ENCODE assay signal across 9 mouse cellular contexts in the genomic region with DNA sequence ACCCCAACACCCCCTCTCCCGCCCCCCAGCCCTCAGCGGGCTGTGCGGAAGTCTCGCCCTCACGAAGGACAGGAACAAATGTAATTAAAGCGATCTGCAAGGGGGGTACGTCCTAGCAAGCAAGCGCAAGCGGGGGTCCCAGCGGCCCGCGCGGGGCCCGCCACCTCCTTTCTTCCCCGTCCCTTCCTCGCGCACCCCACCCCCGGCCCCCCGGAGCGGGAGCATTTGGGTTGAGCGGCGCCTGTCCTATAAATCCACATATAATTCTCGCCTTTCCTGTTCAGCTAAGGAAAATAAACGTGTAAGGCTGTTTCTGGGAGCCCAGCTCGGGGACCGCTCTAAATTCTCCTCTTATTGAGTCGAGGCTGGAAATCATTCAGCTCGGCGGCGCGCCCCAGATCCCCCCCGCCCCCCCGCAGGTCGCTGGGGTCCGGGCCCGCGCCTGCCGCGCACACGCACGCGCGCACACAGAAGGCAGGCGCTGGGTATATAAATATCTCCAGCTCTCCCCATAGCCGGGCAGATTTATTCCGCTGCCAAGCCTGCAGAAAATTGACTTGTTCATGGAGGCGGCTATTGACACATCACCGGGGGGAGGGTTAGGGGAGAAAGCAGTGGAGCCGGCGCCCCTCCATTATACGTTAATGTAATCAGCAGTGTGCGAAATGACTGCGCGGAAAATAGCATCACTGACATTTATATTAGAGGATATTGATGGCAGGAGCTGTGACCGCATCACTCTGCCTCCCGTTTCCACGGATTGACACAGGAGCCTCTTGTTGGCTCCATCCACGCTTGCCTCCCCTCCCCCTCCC.
DNase-seq lines count a peak whose midpoint lies in the region; ATAC-seq and TF ChIP-seq lines count a peak whose summit lies in the region.
"Had no signal": no experiment of that assay in that cellular context is flagged by ENCODE, and none has a peak within 500 bp of the region (broad histone marks: within the 10 kb centered on the region; RNA-seq: fewer than 3 reads in every experiment).

No protein-coding gene starts in this region.

- H3K4me1 ChIP-seq in forebrain, embryonic 11.5 days (replicated peaks; ENCODE audit: control insufficient read depth, insufficient read depth, low read length), result peaks cover 8% of the 10 kb centered on the region; the same call in 1 of the 2 replicates
- peaks cover 7% of the 10 kb centered on the region; the same call in 1 of the 2 replicates for H3K4me1 ChIP-seq in midbrain, postnatal 0 days (ENCODE audit: insufficient read depth, low read length)

- peak overlapping the region; percentile 82 for H3K27ac ChIP-seq in forebrain, embryonic 11.5 days (ENCODE audit: low read depth, low read length)
- H3K27ac ChIP-seq in midbrain, postnatal 0 days (ENCODE audit: low read depth, low read length), result peak overlapping the region; percentile 94
- H3K27ac ChIP-seq: macrophage had no signal

- peak; percentile 92 for DNase-seq in heart, adult 11 months
- no peak for DNase-seq in heart, adult 8-10 months (ENCODE audit: low spot score)
- DNase-seq in brain, adult 2 months (ENCODE audit: low read depth, low spot score), result peak; percentile 94
- DNase-seq in forebrain, embryonic 11.5 days (ENCODE audit: low spot score), result peak; percentile 71
- DNase-seq in heart, postnatal 4 days, result peak; percentile 29
- DNase-seq in left cerebral cortex, postnatal 10 days (ENCODE audit: extremely low spot score in 1 of 2, low spot score in 2 of 2), result peak; percentile 67 to 70
- DNase-seq in midbrain, postnatal 0 days (ENCODE audit: low spot score), result peak; percentile 88
- DNase-seq in ovary, postnatal 10 days (ENCODE audit: low spot score), result no peak

- H3K36me3 ChIP-seq in forebrain, embryonic 11.5 days (ENCODE audit: control insufficient read depth, insufficient read depth, low read length), result no peaks in the 10 kb centered on the region
- no peaks in the 10 kb centered on the region for H3K36me3 ChIP-seq in midbrain, postnatal 0 days (ENCODE audit: insufficient read depth, low read length)

- intact Hi-C loops in left cerebral cortex, postnatal 10 days (cut with DNase I), result loop anchor here (5.0 to 10.0 kb wide), 3 partner anchors 60 to 243 kb away; partner anchors contain the start of gene Btrc

- peaks cover 60% of the 10 kb centered on the region for H3K27me3 ChIP-seq in forebrain, embryonic 11.5 days (ENCODE audit: control insufficient read depth, insufficient read depth, low read length)
- peaks cover 29% of the 10 kb centered on the region for H3K27me3 ChIP-seq in midbrain, postnatal 0 days (ENCODE audit: insufficient read depth, low read length)

- peak overlapping the region; percentile 66 for H3K9ac ChIP-seq in forebrain, embryonic 11.5 days (ENCODE audit: low read length)
- peak overlapping the region; percentile 77 for H3K9ac ChIP-seq in midbrain, postnatal 0 days (replicated peaks; ENCODE audit: low read length, poor library complexity, severe bottlenecking)

- peak overlapping the region; percentile 99 for H3K4me2 ChIP-seq in forebrain, embryonic 11.5 days (ENCODE audit: low read depth, low read length, severe bottlenecking)
- H3K4me2 ChIP-seq in midbrain, postnatal 0 days (ENCODE audit: low read depth, low read length, poor library complexity, severe bottlenecking), result peak overlapping the region; percentile 98

- H3K4me3 ChIP-seq in forebrain, embryonic 11.5 days (ENCODE audit: low read depth, low read length), result peak overlapping the region; percentile 50
- peak overlapping the region; percentile 58 for H3K4me3 ChIP-seq in midbrain, postnatal 0 days (ENCODE audit: low read depth, low read length)

- TF ChIP-seq CTCF in midbrain, postnatal 0 days (IDR thresholded peaks at IDR 0.05), result no peak

- no peaks in the 10 kb centered on the region for H3K9me3 ChIP-seq in forebrain, embryonic 11.5 days (ENCODE audit: control insufficient read depth, low read length)
- H3K9me3 ChIP-seq in midbrain, postnatal 0 days (ENCODE audit: low read length), result no peaks in the 10 kb centered on the region

- ATAC-seq in forebrain, embryonic 11.5 days (replicated peaks; ENCODE audit: low FRiP score), result peak; percentile 70
- peak; percentile 79 for ATAC-seq in midbrain, postnatal 0 days (ENCODE audit: low FRiP score)

- WGBS in forebrain, embryonic 11.5 days, result under 1% methylated on average over 57 of the region's 58 CpGs
- WGBS in midbrain, postnatal 0 days, result under 1% methylated on average over 54 of the region's 58 CpGs

Comparison
In these comparisons a context has a peak if more than half of its experiments do, and no peak if none do; other contexts are left out.
1. DNase-seq: peak in heart, adult 11 months (single experiment), brain, adult 2 months (single experiment), forebrain, embryonic 11.5 days (single experiment), heart, postnatal 4 days (single experiment), left cerebral cortex, postnatal 10 days (2 of 2) and midbrain, postnatal 0 days (single experiment); none in heart, adult 8-10 months (single experiment) and ovary, postnatal 10 days (single experiment).